Mouse (Mus musculus): ENCODE measurements around the gene Mrps30.

GRCm38 (mm10) chr13:118380381-118380780 is 6.7 kb downstream of the Mrps30 start:
- TF ChIP-seq CTCF (IDR thresholded peaks at IDR 0.05; ENCODE audit: insufficient read depth, low read depth, low read length) = no peak
- TF ChIP-seq POLR2A (IDR thresholded peaks at IDR 0.05; ENCODE audit: insufficient read depth, low read depth, low read length) = no peak
